Mouse (Mus musculus): ENCODE measurements around the gene Arfgap3. TPM values are rescaled to one million over a fixed set of nuclear protein-coding genes. Genes with fewer than 3 reads are reported as not detected.
"Not testable (repeated sequence)": the region's sequence is repeated elsewhere in the genome, so short reads cannot be mapped to it uniquely, and the experiment has no call there.

The Arfgap3 gene
- total RNA-seq, 2 experiments from 2014 or later = 32.1 to 32.4 TPM

DNA sequence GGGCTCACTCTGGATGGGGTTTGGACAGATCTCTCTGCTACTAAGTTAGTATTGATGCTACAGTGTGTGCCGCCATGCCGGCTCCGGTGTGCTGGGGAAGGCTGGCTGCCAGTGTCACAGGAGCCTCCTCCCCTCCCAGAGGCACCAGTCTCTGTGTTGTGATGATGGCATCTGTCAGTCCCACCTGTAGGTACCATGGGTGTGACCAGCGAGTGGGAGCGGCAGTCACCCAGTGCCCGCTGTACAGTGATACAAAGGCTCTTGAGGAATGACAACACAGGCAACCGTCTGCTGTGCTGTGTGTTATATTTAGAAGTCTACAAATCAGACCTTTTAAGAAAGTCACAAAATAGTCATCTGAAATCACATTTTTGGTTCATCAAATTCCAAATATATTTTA is 50.6 kb downstream of the Arfgap3 start:
- ATAC-seq (replicated peaks; ENCODE audit: low FRiP score, low TSS enrichment, poor library complexity, severe bottlenecking) = no peak

DNA sequence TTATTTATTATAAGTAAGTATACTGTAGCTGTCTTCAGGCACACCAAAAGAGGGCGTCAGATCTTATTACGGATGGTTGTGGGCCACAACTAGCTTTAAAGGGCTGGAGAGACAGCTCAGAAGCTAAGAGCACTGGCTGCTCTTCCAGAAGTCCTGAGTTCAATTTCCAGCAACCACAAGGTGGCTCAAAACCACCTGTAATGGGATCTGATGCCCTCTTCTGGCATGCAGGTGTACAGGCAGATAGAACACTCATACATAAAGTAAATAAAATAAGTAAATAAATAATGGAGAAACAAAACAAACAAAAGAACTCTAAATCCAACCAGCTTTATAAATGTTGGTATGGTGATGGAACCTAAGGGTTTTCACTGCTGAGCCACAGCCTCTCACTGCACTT is 51.2 kb downstream of the Arfgap3 start:
- ATAC-seq (replicated peaks; ENCODE audit: low FRiP score, low TSS enrichment, poor library complexity, severe bottlenecking) = no peak

DNA sequence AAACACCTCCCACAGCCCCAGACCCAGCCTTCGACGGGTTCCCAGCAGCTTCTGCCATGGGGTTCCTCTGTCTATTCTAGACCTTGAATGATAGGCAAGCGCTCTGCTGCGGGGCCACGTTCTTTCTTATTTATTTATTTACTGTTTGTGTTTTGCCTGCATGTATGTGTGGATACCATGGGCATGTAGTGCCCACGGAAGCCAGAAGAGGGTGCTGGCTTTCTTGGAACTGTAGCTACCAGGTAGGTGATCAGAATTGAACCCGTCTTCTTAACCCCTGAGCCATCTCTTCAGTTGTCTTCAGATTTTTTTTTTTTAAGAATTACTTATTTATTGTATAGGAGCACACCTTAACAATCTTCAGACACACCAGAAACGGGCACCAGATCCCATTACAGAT is 51.7 kb downstream of the Arfgap3 start:
- no peak for ATAC-seq (replicated peaks; ENCODE audit: low FRiP score, low TSS enrichment, poor library complexity, severe bottlenecking)

DNA sequence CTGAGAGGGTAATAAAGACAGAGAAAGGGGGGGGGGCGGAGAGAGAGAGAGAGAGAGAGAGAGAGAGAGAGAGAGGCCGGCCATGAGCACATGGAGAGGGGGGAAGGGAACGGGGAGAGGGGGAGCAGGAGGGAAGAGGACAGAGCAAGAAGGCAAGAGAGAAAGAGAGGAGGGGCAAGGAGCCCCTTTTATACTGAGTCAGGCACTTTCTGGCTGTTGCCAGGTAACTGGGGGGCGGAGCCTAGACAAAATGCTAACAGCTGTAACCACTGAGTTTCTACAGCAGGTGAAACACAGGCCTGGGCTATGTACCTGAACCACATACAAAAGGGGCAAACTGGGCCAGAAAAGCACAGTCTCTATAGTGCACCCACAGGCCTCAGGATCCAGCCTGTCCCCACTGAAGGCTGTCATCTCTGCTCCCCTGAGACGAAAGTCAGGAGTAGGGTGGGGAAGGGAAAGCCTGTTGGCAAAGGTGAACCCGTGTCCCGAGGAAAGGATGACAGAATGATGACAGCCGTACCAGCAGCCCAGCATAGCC is 53.2 kb downstream of the Arfgap3 start:
- ATAC-seq (replicated peaks; ENCODE audit: low FRiP score, low TSS enrichment, poor library complexity, severe bottlenecking) = no peak

DNA sequence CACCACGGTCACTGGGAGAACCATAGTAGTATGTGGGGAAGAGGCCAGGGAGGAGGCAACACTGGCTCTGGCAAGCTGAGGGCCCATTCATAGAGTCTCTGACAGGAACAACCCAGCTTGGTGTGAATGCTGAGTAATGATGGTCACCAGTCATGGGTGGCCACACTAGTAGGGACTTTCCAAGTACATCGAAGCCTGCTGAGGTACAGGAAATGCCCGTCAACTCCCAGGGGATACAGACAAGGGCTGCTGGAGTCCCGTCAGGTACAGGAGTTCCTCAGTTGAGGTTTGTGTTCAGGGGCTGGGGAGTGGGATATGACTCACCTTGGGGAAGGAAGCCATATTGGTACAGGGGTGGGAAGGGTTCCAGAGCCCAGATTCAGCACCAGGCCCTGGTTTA is 54.0 kb downstream of the Arfgap3 start:
- ATAC-seq (replicated peaks; ENCODE audit: low FRiP score, low TSS enrichment, poor library complexity, severe bottlenecking) = no peak

DNA sequence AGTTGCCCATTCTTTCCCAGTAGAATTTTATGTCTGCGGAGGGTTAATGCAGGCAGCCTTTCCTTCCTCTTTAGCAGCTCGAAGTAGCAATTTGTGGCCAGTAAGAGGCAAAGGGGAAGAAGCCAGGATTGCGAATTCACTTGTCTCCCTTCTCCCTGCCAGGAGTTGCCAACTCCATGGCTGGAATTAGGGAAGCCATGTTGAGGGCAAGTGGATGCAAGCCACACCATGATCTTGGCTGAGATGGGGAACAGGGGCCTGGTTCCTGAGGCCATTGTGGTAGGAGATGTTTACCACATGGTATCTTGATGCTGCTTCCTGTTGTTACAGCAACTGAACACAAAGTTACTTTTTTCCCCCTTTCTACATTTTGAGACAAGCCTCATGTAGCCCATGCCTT is 55.1 kb downstream of the Arfgap3 start:
- ATAC-seq (replicated peaks; ENCODE audit: low FRiP score, low TSS enrichment, poor library complexity, severe bottlenecking) = no peak

DNA sequence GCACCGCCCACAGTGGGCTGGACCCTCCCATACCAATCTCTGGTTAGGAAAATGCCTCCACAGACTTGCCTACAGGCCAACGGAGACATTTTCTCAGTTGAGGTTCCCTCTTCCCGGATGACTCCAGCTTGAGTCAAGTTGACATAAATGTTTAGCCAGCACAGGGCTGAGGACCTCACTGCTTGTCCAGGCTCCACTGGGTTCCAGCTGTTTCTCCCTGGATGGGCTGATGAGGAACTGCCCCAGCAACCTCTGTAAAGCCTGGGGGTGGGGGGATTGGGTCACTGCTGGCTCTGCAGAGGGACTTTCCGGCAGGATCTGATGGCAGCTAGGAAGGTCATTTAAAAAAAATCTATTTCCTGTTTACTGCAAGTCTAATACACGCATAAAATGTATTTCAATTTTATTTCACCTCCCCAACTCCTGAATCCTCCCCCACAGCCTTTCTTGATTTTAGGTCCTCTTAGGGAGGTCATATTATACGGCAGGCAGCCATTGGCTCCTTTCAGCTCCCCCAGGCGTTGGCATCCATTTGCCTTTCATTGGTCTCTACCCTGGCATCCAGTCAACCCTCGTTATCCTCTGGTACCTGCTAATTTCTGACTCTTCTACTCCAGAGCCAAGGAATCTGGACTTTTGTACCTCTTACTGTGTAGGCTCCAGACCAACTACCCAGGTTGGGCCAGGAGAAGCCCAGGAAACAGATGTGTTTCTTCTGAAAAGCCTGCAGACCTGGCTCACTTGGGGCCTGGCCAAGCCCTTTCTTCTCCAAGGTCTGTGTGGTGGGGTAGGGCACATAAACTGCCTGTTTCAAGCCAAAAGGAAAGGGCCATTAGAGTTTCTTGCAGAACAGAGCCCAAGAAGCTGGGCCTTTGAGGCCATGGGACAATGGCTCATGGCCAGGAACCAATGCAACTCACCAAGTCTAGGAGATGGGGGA is 56.1 kb downstream of the Arfgap3 start:
- no peak for ATAC-seq (replicated peaks; ENCODE audit: low FRiP score, low TSS enrichment, poor library complexity, severe bottlenecking)

DNA sequence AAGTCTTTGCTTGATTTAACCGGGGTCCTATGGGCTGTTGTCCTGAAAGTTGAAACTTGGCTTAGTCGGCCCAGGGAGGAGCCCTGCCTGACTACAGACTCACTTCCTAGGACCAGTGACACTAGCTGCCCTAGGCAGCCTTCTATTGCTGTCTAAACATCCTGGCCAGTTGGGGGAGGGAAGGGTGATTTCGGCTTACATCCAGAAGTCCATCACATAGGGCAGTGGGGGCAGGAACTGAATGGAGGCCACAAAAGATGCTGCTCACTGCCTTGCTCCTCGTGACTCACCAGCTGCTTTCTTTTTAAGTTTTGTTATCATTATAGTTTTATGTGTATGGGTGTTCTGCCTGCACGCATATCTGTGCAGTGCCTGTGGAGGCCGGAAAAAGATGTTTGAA is 56.9 kb downstream of the Arfgap3 start:
- ATAC-seq (replicated peaks; ENCODE audit: low FRiP score, low TSS enrichment, poor library complexity, severe bottlenecking) = no peak

DNA sequence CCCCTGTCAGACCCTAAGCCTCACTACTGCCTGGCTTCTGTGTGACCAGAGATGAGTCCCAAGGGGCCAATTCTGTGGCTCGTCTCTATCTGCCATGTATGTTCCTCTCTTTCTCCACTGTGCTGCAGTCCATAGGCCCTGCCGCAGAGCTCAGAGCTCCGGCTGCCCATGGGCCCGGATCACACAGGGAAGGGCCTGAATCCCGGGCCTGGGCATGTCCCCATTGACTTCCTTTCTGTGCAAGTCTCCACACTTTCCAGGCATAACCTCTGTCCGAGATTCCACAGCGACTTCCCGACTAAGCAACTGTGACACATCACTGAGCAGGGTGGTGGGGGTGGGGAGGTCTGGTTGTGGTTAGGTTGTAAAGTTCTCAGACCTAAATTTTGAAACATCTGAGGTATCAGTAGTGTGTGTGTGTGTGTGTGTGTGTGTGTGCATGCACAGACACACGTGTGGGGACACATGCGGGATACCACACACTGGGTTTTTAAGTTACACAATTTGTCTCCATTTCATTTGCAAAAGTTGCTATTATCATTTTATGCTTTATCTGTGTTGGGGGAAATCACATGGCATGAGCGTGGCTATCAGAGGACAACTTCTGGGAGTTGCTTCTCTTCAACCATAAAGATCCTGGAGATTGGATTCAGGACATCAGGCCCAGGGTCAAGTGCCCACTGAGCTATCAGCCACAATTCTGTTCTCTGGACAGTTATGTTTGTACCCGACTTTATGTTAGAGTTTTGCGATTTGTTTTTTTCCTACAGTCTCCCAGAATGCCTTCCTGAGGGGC is 57.6 kb downstream of the Arfgap3 start:
- ATAC-seq (replicated peaks; ENCODE audit: low FRiP score, low TSS enrichment, poor library complexity, severe bottlenecking) = no peak

DNA sequence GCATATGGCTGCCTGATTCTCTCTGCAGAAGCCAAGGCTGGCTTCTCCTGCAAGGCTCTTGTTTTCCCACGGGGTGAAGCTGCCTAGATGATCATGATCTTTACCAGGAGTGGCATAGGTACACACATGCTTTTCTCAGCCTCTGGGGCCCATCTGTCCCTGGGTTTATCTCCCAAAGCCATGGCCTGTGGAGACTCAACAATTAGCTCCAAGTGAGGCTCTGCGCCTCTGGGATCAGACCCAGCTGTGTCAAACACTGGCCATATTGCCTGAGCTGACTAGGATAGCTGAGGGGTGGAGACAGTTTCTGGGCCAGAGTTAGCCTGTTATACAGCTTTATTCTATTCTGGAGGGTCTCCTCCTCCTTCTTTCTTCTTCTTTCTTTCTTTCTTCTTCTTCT is 59.1 kb downstream of the Arfgap3 start:
- no peak for ATAC-seq (replicated peaks; ENCODE audit: low FRiP score, low TSS enrichment, poor library complexity, severe bottlenecking)

DNA sequence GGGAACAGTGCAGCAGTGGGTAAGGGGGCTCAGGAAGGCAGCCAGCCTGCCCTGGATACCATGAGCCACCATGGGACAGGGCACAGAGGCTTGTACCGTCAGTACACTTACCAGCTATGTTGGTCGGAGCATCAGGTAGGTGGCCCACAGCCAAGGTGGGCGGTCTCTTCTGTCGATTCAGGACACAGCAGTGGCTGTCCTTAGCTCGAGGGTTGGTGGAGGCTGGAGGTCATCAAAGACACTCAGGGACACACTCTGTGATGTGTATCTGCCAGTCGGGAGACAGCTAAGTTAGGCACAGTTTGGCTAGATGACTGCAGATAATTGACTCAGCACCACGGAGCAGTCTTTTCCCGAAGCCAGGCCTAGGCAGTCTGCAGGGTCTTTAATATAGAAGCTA is 65.2 kb downstream of the Arfgap3 start:
- no peak for ATAC-seq (replicated peaks; ENCODE audit: low FRiP score, low TSS enrichment, poor library complexity, severe bottlenecking)

DNA sequence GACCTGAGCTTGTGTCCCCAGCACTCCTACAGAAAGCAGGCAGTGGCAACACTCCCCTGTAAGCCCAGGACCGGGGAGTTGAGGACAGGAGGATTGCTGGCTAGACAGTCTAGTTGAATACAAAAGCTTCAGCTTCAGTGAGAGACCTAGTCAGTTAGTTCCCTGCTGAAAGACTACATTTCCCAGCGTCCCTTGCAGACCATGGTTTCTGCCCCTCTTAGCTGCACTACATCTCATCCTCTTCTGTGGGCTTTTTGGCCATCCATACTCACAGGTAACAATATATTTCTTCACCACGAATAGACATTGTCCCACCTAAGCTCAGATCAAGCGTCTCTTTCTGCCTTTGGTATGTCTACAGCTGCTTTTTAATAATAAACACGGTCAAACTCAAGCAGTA is 67.7 kb downstream of the Arfgap3 start:
- ATAC-seq (replicated peaks; ENCODE audit: low FRiP score, low TSS enrichment, poor library complexity, severe bottlenecking) = no peak

DNA sequence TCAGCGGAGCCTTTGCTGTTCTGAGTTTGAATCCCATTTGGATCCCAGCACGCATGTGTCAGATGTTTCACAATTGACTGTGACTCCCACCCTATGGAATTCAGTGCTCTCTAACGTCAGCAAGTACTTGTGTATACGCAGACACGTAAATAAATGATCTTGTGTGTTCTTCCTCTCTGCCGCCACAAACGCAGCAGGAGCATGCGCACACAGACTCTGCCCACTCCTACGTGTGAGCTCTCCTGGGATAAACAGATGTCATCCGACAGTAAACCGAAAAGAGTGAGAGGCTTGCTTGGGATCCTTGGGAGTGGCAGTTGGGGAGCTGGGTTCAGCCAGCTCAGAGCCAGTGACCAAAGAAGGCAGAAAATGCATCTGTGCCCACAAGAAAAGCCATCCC is 68.7 kb downstream of the Arfgap3 start:
- ATAC-seq (replicated peaks; ENCODE audit: low FRiP score, low TSS enrichment, poor library complexity, severe bottlenecking) = no peak

DNA sequence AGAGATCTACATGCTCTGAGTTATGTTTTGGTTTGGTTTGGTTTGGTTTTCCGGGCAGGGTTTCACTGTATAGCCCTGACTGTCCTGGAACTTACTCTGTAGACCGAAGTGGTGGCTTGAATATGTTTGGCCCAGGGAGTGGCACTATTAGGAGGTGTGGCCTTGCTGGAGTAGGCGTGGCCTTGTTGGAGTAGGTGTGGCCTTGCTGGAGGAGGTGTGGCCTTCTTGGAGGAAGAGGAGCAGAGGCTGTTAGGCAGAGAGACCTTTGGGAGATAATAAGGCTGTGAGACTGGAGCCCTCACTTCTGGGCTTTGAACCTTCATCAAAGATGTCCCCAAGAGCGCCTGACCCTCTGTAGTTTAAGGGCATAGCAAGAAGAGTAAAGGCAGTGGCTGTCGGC is 71.5 kb downstream of the Arfgap3 start:
- no peak for ATAC-seq (replicated peaks; ENCODE audit: low FRiP score, low TSS enrichment, poor library complexity, severe bottlenecking)

DNA sequence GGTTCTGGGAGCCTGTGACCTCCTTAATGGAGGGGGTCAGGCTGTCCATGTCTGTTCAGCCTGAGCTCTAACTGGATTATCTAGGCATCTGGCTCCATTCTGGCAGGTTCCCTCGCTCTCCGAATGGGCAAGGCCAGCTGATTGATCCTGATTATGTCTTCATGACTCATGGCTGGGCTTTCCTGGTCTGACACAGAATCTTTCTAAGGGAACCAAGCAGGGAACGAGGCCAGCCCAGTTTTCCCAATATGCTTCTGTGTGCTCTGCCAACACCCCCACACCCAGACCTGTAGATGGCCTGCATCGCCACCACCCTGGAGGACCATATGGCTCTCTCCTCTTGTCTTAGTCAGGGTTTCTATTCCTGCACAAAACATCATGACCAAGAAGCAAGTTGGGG is 72.6 kb downstream of the Arfgap3 start:
- ATAC-seq (replicated peaks; ENCODE audit: low FRiP score, low TSS enrichment, poor library complexity, severe bottlenecking) = no peak

DNA sequence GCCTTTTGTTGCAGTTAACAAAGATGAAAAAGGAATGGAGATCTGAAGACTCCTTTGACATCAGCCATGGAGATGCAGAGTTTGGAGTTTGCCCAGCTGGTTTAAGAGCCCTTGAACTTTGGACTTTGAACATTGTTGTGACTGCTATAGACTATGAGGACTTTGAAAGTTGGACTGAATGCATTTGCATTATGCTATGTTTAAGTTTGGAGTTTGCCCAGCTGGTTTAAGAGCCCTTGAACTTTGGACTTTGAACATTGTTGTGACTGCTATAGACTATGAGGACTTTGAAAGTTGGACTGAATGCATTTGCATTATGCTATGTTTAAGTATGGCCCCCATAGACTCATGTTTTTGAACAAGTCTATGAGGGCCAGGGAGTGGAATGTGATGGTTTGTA is 75.8 kb downstream of the Arfgap3 start:
- ATAC-seq (replicated peaks; ENCODE audit: low FRiP score, low TSS enrichment, poor library complexity, severe bottlenecking) = not testable (repeated sequence)

DNA sequence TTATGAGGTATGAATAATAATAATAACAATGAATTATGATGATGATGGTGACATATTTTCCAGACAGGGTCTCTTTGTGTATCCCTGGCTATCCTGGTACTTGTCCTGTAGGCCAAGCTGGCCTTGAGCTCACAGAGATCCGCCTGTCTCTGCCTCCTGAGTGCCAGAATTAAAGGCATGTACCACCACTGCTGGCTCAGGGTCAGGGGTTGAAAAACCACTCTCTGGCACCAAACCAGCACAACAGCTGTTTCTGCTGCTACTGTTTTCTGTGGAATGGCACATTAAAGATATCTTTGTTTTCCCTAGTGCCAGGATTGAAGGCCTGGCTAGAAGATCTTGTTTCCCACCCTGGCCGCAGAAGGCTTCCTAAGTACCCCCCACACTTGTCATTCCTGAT is 77.0 kb downstream of the Arfgap3 start:
- ATAC-seq (replicated peaks; ENCODE audit: low FRiP score, low TSS enrichment, poor library complexity, severe bottlenecking) = no peak

DNA sequence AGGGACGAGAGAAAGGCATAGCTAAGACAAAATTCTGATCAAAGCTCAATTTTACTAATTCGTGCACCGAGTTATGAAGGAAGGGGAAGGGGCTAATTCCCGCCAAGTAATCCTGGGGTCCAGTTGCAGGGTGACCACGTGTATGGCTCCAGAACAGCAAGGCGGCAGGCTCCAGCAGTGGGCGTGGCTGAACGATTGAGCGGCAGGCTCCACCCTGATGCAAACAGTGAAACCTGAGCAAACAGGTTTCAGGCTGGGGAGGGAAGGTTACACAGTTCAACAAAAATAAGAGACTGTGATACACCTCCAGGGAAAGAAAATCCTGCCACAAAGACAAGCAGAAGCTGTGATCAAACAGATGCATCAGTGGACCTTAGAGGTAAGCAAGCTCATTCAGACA is 78.8 kb downstream of the Arfgap3 start:
- not testable (repeated sequence) for ATAC-seq (replicated peaks; ENCODE audit: low FRiP score, low TSS enrichment, poor library complexity, severe bottlenecking)

DNA sequence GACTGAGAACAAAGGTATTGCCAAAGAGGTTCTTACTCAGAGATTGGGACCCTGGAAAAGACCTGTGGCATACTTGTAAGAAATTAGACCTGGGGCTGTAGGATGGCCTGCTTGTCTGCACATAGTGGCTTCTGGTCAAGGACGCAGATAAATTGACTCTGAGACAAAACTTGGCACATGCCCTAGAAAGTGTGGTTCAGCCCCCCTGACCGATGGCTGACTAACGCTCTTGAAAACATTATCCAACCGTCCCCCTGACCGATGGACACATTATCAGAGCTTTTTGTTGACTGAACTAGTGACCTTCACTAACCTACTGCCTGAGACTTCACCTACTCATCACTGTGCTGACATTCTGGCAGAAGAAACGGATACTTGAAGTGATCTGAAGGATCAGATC is 80.1 kb downstream of the Arfgap3 start:
- not testable (repeated sequence) for ATAC-seq (replicated peaks; ENCODE audit: low FRiP score, low TSS enrichment, poor library complexity, severe bottlenecking)

DNA sequence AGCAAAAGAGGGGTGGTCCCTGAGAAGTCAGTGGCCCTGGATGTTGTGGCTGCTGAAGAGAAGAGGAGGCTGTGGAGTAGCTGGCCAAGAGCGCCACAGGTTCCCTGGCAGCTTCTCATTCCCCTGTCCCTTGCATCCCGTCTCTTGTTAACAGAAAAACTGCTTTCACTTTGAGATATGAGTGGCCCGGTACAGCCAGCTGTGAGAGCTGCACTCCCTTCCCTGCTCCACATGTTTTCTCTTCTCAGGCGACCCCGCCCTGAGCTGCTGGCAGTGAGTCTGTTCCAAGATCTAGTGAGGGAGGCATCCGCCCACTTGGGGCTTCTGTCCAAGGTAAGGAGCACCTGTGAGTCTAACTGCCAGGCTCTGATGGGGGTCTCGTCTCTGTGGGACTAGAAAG is 81.6 kb downstream of the Arfgap3 start:
- ATAC-seq (replicated peaks; ENCODE audit: low FRiP score, low TSS enrichment, poor library complexity, severe bottlenecking) = not testable (repeated sequence)
